Mouse (Mus musculus): ENCODE data around the gene Ip6k2.

- TF ChIP-seq CTCF (conservative IDR thresholded peaks at IDR 0.05; ENCODE audit: low read length) (no peak), POU5F1 (IDR thresholded peaks at IDR 0.05; ENCODE audit: borderline replicate concordance, low read length) (no peak)
Measured at GRCm38 (mm10) chr9:108827454-108827853, 43.9 kb downstream of the Ip6k2 start.
